Mouse (Mus musculus) forebrain, postnatal 0 days (tissue): ENCODE data around the gene Crat. TPM values are rescaled to one million over a fixed set of nuclear protein-coding genes. Genes with fewer than 3 reads are reported as not detected.

Experiments used
- ATAC-seq: fragments of 200-750 bp; cut with Nextera tagmentation; 2 replicates; pipeline ENCODE4 v1.8.0; 2017; ENCODE audit warnings: mild to moderate bottlenecking, moderate library complexity
- DNase-seq: peaks from one replicate; pipeline ENCODE4 v3.0.0-alpha.2; 2015
- H3K27ac ChIP-seq: fragments of 300-500 bp; sonication (generic); 2 replicates; pipeline ENCODE4 v1.5.1; 2014; ENCODE audit warnings: low read depth, mild to moderate bottlenecking, antibody characterized with exemption, low read length, moderate library complexity, mixed read lengths
- H3K27me3 ChIP-seq: fragments of 300-500 bp; sonication (generic); 2 replicates; pipeline ENCODE4 v1.6.1; 2014; ENCODE audit warnings: mild to moderate bottlenecking, low read length, mixed read lengths; ENCODE audit not compliant: insufficient read depth
- H3K36me3 ChIP-seq: fragments of 300-500 bp; sonication (generic); 2 replicates; pipeline ENCODE4 v1.6.1; 2014; ENCODE audit warnings: mild to moderate bottlenecking, moderate library complexity; ENCODE audit not compliant: insufficient read depth
- H3K4me1 ChIP-seq: fragments of 300-500 bp; sonication (generic); 2 replicates; pipeline ENCODE4 v1.6.1; 2014; ENCODE audit warnings: antibody characterized with exemption; ENCODE audit not compliant: insufficient read depth
- H3K4me2 ChIP-seq: fragments of 300-500 bp; sonication (generic); 2 replicates; pipeline ENCODE4 v1.6.1; 2014; ENCODE audit warnings: low read depth, mild to moderate bottlenecking, moderate library complexity
- H3K4me3 ChIP-seq: fragments of 300-500 bp; sonication (generic); 2 replicates; pipeline ENCODE4 v1.5.1; 2014; ENCODE audit warnings: low read depth, low read length, mixed read lengths
- H3K9ac ChIP-seq: fragments of 300-500 bp; sonication (generic); 2 replicates; pipeline ENCODE4 v1.6.1; 2014; ENCODE audit warnings: mild to moderate bottlenecking
- H3K9me3 ChIP-seq: fragments of 300-500 bp; sonication (generic); 2 replicates; pipeline ENCODE4 v1.6.1; 2016; ENCODE audit warnings: low read length
- CTCF ChIP-seq: sonication (generic); IDR thresholded peaks from 2 replicates; pipeline ENCODE4 v1.5.1; 2016; ENCODE audit warnings: antibody characterized with exemption, control low read depth, low read depth
- WGBS: fragments of 180-500 bp; shearing (Covaris S2); extraction: QIAGEN DNeasy Blood & Tissue Kit; methylation state at CpG from one replicate; pipeline ENCODE4 v1.1.7; 2014; 5-methylcytosine and 5-hydroxymethylcytosine counted together
- polyA plus RNA-seq: library from polyadenylated mRNA; unstranded; fragments of >200 nt; fragmentation: Nextera tagmentation; extraction: Ambion mirVana; gene quantifications from 2 replicates; pipeline ENCODE4 v1.2.1, GENCODE M21; 2015
- total RNA-seq: library from RNA; depleted of rRNA; stranded (reverse); fragments of >200 nt; gene quantifications from 2 replicates; pipeline ENCODE4 v1.2.3, GENCODE M21; 2014

The Crat gene
- total and polyA plus RNA-seq, 2 experiments from 2014 or later = 24.0 to 33.6 TPM

DNA sequence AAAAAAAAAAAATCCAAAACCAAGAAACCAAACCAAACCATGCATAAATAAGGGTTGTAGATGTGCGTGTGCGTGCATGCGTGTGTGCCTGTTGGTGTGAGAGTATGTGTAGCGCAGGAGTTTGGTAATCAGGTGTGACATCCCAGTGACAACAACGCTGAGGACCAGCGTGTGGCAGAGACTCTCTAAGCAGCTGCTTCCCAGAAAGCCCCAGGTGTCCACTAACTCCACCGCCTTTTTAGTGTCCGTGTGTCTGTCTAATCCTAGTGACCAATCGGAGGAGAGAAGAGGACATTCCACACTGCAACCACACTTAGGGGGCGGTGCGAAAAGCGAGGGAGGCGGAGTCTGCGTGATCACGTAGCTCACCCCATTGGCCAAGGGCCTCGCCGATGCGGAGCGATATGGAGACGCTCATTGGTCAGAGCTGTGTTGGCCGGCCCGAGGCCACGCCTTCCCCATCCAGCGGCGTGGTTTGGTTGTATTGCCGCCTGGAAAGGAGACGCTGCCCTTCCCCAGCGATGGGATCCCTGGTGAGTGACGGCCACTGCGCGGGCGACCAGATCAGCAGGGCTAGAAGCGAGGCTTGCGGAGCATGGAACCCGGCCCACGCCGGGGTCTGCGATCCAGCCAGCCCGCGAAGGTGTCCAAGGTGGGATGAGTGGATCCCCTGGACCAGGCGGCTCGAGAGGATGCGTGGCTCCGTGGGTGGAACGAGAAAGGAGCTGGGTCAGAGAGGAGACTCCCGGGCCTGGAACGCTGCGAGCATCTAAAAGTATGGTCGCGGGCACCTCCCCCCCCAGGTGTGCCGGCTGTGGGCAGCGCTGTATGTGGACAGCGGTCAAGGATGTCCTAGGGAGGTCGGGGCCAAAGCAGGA is 51.6 kb downstream of the Crat start, which contains the start of gene Miga2:
TSS of gene Miga2 (plus strand) at position 461 of the 878 bp plus-strand sequence.
- peaks cover 19% of the 10 kb centered on the region for H3K36me3 ChIP-seq

GRCm38 (mm10) chr2:30362865-30363264 is 52.7 kb downstream of the Crat start:
- H3K4me3 ChIP-seq = no peak overlapping the region
- H3K9me3 ChIP-seq = no peaks in the 10 kb centered on the region
- ATAC-seq = no peak
- DNase-seq = no peak
- 79% methylated on average over 5 of the region's 5 CpGs for WGBS
- H3K27ac ChIP-seq = no peak overlapping the region
- peaks cover 15% of the 10 kb centered on the region for H3K4me1 ChIP-seq
- peaks cover 8% of the 10 kb centered on the region for H3K36me3 ChIP-seq
- TF ChIP-seq CTCF = no peak
- H3K4me2 ChIP-seq = no peak overlapping the region
- H3K9ac ChIP-seq = no peak overlapping the region
- H3K27me3 ChIP-seq = no peaks in the 10 kb centered on the region

More for the DNA sequence above, 51.6 kb downstream of the Crat start, which contains the start of gene Miga2:
- TF ChIP-seq CTCF = no peak
- under 1% methylated on average over 54 of the region's 54 CpGs for WGBS
- no peaks in the 10 kb centered on the region for H3K9me3 ChIP-seq
- no peaks in the 10 kb centered on the region for H3K27me3 ChIP-seq
- 0 out of 2 replicates have a peak within 1 kb of the TSS, but pooled peaks have one; percentile 6 for H3K27ac ChIP-seq
- peak within 1 kb of the TSS; percentile 65 for H3K9ac ChIP-seq
- peaks cover 6% of the 10 kb centered on the region for H3K4me1 ChIP-seq
- H3K4me2 ChIP-seq = peak within 1 kb of the TSS; percentile 91
- peak; percentile 99 for DNase-seq
- peak; percentile 99 for ATAC-seq
- peak within 1 kb of the TSS; percentile 64 for H3K4me3 ChIP-seq

- Histone ChIP-seq H3K9ac (no peak overlapping the region), H3K36me3 (no peaks in the 10 kb centered on the region), H3K27ac (no peak overlapping the region), H3K4me1 (peaks cover 16% of the 10 kb centered on the region), H3K4me3 (no peak overlapping the region), H3K9me3 (no peaks in the 10 kb centered on the region), H3K4me2 (no peak overlapping the region), H3K27me3 (no peaks in the 10 kb centered on the region)
- DNase-seq (no peak), ATAC-seq (no peak)
- WGBS = 81% methylated on average over 10 of the region's 10 CpGs
- no peak for TF ChIP-seq CTCF
Measured at GRCm38 (mm10) chr2:30360626-30361025, 55.0 kb downstream of the Crat start.

- Histone ChIP-seq H3K36me3 (peaks cover 9% of the 10 kb centered on the region), H3K4me2 (peak within 1 kb of the TSS; percentile 87), H3K9ac (peak within 1 kb of the TSS; percentile 83), H3K27me3 (no peaks in the 10 kb centered on the region), H3K9me3 (no peaks in the 10 kb centered on the region), H3K27ac (peak within 1 kb of the TSS; percentile 79), H3K4me1 (peaks cover 10% of the 10 kb centered on the region), H3K4me3 (peak within 1 kb of the TSS; percentile 70)
- WGBS = 3% methylated on average over 59 of the region's 73 CpGs
- TF ChIP-seq CTCF = peak; percentile 38
- ATAC-seq (peak; percentile 83), DNase-seq (peak; percentile 92)
Measured at GRCm38 (mm10) chr2:30358533-30359531, 56.8 kb downstream of the Crat start, which contains the start of gene Sh3glb2. Gene Sh3glb2 (minus strand): TSS chr2:30359337.

GRCm38 (mm10) chr2:30357552-30358510 is 57.8 kb downstream of the Crat start:
- Histone ChIP-seq H3K4me3 (peak overlapping the region; percentile 70), H3K36me3 (peaks cover 19% of the 10 kb centered on the region), H3K4me2 (peak overlapping the region; percentile 87), H3K9ac (peak overlapping the region; percentile 83; the same call in 1 of the 2 replicates), H3K4me1 (peaks cover 10% of the 10 kb centered on the region), H3K27me3 (no peaks in the 10 kb centered on the region), H3K9me3 (no peaks in the 10 kb centered on the region), H3K27ac (no peak overlapping the region)
- WGBS = 61% methylated on average over 8 of the region's 8 CpGs
- DNase-seq = no peak
- no peak for ATAC-seq
- TF ChIP-seq CTCF = no peak

DNA sequence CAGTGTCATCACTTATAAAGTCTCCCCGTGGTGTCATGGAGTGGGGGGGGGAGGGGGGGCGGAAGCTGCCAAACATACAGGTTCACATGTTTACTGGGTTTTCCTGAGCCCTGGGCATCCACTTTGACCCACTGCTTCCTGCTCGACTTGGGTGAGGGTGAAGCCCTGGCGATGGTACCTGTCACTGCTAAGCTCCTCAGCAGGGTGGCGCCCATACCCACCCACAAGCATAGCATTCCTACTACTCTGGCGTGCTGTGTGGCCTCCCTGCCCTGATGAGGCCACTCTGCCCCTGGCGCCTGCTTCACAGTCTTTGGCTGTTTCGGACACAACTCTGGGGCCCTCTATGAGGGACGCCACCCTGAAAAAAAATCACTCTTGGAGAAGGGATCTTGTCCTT is 58.7 kb downstream of the Crat start:
- DNase-seq (no peak), ATAC-seq (no peak)
- TF ChIP-seq CTCF = no peak
- peaks cover 10% of the 10 kb centered on the region for H3K4me1 ChIP-seq
- H3K4me3 ChIP-seq = no peak overlapping the region
- WGBS = 72% methylated on average over 9 of the region's 9 CpGs
- H3K27me3 ChIP-seq = no peaks in the 10 kb centered on the region
- peaks cover 26% of the 10 kb centered on the region for H3K36me3 ChIP-seq
- H3K9ac ChIP-seq = no peak overlapping the region
- H3K4me2 ChIP-seq = no peak overlapping the region
- H3K27ac ChIP-seq = no peak overlapping the region
- no peaks in the 10 kb centered on the region for H3K9me3 ChIP-seq
